Mouse (Mus musculus): ENCODE results near the gene Tex14. TPM values are rescaled to one million over a fixed set of nuclear protein-coding genes. Genes with fewer than 3 reads are reported as not detected.
"Not testable (repeated sequence)": the region's sequence is repeated elsewhere in the genome, so short reads cannot be mapped to it uniquely, and the experiment has no call there.

The Tex14 gene
- total RNA-seq, 2 experiments from 2014 or later, result 0.45 to 1.4 TPM

DNA sequence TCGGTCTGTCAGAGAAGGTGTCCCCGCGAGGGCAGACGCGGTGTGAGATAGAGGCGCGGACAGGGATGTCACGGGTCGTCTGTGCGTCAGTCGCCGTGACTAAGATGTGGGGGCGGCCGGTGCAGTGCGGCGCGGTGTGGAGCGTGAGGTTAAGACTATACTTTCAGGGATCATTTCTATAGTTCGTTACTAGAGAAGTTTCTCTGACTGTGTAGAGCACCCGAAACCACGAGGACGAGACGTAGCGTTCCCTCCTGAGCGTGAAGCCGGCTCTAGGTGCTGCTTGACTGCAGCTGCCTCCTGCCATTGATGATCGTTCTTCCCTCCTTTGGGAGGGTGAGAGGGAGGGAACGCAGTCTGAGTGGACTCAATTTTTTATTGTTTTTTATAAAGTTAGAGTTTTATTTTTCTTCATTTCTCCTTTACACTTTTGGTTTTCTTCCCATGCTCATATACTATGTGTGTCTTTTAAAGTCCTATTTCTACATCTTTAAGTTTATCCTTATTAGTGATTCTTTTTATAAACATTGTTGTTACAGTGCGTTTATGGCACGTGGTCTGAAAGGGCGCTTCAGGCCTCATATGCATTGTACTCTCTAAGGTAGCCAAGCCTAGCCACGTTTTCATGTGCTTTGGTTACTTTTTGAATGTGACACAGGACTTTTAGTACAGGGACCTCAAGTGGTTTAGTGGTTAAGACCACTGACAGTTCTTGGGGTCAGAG is 43.8 kb downstream of the Tex14 start:
- not testable (repeated sequence) for DNase-seq

DNA sequence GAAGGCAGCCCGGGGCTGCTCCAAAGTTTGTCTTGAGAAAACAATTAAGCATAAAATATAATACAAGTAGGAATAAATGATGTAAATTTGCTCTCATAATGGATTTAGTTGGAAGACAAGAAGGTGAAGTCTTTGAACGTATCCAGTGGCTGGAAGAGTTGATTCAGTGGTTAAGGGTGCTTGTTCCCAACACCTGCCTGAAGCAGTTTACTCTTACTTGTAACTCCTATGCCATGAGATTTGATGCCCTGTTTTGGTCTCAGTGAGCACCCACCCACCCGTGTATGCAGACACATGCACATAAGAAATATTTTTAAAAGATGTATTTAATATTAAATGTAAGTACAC is 44.3 kb downstream of the Tex14 start:
- DNase-seq, result no peak

GRCm38 (mm10) chr11:87449847-87450246 is 45.0 kb downstream of the Tex14 start:
- not testable (repeated sequence) for DNase-seq

- not testable (repeated sequence) for DNase-seq
These were observed 47.9 kb downstream of the Tex14 start for GRCm38 (mm10) chr11:87452779-87453178.

- DNase-seq, result no peak
These were observed 48.6 kb downstream of the Tex14 start for GRCm38 (mm10) chr11:87453216-87454034.

- no peak for DNase-seq
These were observed 49.3 kb downstream of the Tex14 start for GRCm38 (mm10) chr11:87454035-87454690.

DNA sequence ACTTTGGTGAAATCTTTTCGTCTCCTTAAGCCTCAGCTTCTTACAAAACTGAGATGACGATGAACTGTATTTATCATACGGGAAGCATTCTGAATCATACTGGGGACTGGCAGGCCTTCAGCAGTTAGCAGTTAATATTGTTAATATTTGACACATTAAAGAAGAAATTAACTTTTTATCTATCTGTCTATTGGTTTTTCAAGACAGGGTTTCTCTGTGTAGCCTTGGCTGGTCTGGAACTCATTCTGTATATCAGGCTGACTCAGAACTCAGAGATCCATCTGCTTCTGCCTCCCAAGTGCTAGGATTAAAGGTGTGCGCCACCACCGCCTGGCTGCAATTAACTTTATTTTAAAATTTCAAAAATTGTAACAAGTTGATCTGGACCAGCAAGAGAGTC is 50.7 kb downstream of the Tex14 start:
- no peak for DNase-seq

DNA sequence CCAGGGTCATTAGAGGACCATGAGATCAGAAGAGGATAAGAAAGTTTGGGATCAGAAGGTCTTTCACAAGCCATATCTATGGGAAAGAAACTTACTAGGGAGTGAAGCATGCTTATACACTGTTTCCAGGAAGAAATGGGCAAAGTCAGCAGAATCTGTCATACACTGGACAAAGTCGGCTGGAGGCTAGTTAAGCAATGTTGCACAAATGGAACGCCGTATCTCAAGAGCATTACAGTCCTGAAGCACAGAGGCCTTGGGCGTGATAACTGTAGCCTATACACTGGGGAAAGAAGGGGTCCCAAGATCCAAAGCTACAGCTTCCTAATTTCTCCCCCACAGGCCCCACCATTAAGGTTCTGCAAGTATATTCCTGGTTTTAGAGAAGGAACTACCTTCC is 51.1 kb downstream of the Tex14 start:
- DNase-seq, result no peak

- no peak for DNase-seq
These were observed 55.7 kb downstream of the Tex14 start for GRCm38 (mm10) chr11:87460566-87460965.

DNA sequence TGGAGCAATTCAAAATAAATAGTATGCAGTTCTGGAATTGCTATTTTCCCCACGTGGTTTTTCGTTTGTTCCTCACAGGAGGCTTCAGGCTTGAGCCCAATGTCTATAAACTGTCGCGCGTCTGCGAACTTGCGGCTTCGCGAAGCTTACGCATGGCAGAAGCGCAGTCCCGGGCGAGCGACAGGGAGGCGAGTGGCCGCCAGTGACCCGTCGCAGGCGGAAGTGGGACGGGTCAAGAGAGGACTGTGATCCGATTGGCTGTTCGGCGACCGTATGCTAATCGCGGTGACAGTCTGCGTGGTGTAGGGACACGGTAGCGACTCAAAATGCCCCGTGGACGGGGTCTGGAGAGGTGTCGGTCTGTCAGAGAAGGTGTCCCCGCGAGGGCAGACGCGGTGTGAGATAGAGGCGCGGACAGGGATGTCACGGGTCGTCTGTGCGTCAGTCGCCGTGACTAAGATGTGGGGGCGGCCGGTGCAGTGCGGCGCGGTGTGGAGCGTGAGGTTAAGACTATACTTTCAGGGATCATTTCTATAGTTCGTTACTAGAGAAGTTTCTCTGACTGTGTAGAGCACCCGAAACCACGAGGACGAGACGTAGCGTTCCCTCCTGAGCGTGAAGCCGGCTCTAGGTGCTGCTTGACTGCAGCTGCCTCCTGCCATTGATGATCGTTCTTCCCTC is 57.1 kb downstream of the Tex14 start:
- peak; percentile 75 for DNase-seq

- no peak for DNase-seq
These were observed 57.8 kb downstream of the Tex14 start for GRCm38 (mm10) chr11:87462461-87463242.

DNA sequence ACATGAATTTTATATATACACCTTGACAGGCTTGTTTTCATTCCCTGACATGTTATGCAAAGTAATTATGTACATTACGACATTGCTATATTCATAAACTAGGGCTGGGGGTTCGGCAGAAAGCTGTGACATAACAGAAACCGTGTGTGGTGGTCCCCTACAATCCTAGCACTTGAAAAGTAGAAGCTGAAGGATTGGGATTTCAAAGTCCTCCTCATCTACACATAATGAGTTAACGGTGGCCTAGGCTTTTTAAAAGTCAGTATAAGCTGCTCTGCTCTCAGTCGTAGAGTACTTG is 58.3 kb downstream of the Tex14 start:
- no peak for DNase-seq

- not testable (repeated sequence) for DNase-seq
These were observed 59.0 kb downstream of the Tex14 start for GRCm38 (mm10) chr11:87463792-87464430.

GRCm38 (mm10) chr11:87465990-87466593 is 61.2 kb downstream of the Tex14 start:
- DNase-seq, result no peak

GRCm38 (mm10) chr11:87467491-87468277 is 62.8 kb downstream of the Tex14 start:
- no peak for DNase-seq

GRCm38 (mm10) chr11:87468278-87468655 is 63.4 kb downstream of the Tex14 start:
- no peak for DNase-seq

- DNase-seq, result no peak
These were observed 63.9 kb downstream of the Tex14 start for GRCm38 (mm10) chr11:87468706-87469315.

DNA sequence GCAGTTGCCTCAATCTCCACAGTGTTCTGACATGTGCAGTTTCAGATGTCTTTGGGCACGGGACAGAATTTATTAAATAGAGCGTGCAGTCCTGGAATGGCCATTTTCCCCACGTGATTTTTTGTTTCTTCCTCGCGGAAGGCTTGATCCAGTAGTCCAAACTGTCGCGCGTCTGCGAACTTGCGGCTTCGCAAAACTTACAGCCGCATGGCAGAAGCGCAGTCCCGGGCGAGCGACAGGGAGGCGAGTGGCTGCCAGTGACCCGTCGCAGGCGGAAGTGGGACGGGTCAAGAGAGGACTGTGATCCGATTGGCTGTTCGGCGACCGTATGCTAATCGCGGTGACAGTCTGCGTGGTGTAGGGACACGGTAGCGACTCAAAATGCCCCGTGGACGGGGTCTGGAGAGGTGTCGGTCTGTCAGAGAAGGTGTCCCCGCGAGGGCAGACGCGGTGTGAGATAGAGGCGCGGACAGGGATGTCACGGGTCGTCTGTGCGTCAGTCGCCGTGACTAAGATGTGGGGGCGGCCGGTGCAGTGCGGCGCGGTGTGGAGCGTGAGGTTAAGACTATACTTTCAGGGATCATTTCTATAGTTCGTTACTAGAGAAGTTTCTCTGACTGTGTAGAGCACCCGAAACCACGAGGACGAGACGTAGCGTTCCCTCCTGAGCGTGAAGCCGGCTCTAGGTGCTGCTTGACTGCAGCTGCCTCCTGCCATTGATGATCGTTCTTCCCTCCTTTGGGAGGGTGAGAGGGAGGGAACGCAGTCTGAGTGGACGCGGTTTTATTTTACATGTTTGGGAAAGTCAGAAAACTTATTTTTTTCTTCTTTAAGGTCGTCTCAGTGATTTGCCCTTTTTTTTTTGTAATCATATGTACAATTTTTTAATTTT is 66.2 kb downstream of the Tex14 start:
- peak; percentile 70 for DNase-seq

DNA sequence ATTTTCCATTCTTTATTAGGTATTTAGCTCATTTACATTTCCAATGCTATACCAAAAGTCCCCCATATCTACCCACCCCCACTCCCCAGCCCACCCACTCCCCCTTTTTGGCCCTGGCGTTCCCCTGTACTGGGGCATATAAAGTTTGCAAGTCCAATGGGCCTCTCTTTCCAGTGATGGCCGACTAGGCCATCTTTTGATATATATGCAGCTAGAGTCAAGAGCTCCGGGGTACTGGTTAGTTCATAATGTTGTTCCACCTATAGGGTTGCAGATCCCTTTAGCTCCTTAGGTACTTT is 66.8 kb downstream of the Tex14 start:
- not testable (repeated sequence) for DNase-seq

All from gastrocnemius, postnatal 10 days (tissue).